Mouse (Mus musculus) urinary bladder, postnatal 25 days (tissue): ENCODE measurements around the gene Gm21987.

Source experiments
- DNase-seq: peaks from one replicate; pipeline ENCODE4 v3.0.0; 2022; ENCODE audit warnings: low spot score

The Gm21987 gene

DNA sequence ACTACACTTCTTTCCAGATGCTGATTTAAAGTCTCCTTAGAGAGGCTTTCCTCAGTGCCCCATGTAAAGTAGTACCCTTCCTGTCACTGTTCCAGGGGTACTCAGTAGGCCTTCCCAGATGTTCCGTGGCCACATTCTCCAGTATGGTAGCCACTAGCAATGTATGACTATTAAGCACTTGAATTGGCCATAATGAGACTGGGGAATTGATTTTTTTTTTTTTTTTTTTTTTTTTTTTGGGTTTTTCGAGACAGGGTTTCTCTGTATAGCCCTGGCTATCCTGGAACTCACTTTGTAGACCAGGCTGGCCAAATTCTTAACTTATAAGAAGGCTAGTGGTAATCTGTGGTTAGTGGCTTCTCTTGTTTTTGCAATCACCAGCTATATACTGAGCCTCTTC lies 3.0 kb downstream of the Gm21987 start:
- no peak for DNase-seq

DNA sequence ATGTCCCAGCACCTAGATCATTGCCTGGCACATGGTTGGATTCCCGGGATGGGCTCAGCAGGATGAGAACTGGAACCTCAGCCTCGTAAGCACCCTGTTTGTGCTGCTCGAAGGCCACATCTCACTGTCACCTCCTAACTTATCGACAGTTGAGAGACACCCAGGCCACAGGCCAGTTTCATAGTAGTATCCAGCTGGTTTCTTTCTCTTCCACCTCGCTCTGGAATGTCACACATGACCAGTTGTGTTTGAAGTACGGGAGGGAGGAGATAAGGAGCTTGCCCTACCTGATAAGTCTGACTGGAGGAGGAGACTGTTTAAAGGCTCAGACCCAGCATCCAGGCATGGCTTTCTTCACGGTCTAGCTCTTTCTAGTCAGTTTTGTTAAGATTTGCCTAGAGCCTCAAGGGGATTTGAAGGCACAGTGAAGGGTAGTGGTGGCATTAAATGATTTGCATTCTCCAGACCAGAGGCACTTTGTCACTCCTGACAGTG lies 3.6 kb downstream of the Gm21987 start:
- no peak for DNase-seq

DNA sequence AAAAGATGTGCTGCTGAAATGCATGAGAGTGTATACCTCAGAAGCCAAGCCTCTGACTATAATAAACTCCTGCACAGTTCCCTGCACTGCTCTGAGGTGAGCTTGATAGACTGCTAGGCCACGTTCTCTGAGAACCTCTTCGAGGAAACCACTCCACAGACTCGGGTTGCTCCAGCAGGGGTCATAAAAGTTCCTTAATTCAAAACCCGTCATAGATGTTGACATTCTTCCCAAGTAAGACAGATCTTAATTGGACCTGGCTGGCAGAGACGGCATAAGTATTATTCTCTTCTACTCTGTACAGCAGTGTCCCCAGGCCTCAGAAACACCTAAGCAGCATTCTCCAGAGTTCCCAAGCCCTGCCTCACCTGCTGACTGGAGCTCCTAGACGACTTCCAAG lies 4.1 kb downstream of the Gm21987 start:
- no peak for DNase-seq

DNA sequence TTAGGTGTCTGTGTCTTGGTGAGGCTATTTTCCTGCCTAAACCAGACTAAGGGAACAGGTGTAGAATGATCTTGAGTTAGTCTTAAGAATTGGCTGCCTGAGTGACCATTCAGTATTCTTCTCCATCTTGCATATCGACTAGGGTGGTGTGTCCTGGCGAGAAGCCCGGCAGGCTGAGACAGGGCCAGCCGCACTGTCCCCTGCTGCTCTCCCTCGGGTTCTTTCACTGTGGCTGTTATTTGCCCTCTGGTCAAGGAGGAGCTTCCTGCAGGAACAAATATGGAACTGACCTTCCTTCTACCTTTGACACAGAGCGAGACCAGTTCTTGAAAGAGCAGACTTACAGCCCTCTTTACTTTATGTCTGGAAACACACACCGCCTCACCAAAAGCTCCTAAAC lies 5.2 kb downstream of the Gm21987 start:
- no peak for DNase-seq

DNA sequence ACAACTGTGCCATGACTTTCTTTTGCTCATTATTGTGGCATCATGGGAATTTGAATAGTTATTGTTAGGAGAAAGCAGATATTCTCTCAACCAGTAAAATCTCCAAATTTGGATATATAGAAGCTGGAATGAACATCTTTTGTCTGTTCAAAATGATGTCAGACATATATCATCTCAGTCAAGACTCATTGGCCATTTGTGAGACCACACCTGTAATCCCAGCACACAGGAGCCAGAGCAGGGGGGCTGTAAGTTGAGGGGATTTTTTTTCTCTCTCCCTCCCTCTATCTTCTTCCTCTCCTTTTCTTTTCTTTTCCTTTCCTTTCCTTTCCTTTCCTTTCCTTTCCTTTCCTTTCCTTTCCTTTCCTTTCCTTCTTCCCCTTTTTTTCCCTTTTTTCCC lies 6.0 kb downstream of the Gm21987 start:
- DNase-seq = no peak

DNA sequence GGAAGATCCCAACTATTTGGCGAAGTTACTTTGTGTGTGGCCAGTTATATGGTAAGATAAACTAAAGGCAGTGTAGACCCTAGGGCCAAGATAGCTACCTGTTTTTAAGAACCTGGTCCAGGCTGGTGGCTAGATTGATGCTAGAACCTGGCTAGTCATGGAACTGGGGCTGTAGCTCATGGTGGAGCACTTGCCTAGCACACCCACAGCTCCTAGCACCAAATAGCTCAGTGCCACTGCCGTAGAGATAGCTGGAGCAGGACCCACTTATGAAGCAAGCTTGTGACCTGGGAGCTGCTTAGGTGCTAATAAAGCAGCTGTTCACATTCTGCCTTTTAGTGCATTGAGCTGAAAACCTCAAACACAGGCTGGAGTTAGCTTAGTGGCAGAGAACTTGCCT lies 6.8 kb downstream of the Gm21987 start:
- no peak for DNase-seq

DNA sequence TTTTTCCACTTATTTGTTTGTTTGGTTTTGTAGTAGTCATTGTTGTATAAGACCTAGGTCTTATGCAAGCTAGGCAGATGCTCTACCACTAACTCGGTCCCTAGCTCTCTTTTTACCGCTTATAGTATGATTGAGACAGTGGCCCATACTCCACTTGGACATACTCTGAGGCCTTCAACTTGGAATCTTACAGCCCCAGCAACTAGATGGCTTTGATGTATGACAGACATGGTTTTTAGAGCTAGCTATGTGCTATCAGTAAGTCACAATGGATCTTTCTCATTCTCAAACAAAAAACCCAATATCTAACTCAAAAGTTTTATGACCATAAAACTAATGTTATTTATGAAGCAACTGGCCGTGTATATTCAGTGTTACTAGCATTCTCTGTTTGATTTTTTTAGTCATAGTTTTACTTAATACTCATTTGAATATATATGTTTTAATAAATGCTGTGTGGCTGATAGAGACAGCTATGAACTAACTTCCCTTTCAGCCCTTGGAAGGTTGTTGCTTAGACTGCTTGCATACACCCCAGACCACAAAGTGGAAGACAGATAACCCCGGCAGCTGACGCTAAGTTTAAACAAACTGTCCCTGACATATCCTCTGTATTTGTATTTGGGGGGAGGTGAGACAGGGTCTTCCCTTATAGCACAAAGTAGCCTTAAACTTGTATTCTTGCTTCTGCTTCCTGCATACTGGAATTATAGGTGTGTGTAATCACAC lies 7.5 kb downstream of the Gm21987 start:
- no peak for DNase-seq

DNA sequence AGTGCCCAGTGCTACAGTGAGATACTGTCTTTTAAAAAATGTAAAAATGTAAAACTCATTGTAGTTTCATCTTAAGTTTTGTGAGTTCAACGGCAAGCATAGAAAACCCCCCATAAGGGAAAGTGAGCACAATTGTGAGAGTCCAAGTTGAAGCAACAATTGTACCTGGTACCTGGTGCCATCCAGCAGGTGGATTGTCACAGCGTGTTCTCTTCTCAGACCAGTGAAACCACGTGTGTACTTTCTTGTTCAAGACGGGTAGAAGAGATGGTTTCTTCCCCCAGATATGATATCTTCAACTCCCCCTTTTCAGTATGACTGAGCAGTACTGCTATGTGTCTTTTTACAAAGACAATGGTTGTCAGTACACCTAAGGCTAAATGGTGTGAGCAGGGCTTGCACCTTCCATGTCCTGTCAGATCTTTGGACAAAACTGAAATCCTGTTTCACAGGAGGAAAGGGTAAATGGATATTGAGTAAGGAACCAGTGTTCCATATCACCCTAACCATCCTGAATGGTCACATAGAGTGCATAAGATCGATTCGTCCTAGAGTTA lies 11.5 kb downstream of the Gm21987 start:
- DNase-seq = no peak

DNA sequence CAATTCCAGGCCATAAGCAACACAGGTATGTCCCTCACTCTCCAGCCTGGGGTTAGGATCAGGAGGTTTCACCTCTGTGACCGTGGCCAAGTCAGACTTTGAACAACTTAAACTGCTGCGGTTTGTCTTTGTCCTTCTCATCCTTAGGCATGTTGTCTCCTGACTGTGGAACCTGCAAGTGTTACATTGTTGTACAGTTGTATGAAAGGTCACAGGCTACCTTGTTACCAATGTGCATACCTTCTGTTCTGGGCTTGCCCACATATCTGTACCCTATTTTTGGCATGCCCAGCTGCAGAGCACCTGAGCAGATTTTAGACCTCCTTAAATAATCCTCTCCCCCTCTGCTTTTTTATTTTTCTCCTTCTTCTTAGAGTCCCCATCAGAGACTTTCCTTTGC lies 12.4 kb downstream of the Gm21987 start:
- no peak for DNase-seq

DNA sequence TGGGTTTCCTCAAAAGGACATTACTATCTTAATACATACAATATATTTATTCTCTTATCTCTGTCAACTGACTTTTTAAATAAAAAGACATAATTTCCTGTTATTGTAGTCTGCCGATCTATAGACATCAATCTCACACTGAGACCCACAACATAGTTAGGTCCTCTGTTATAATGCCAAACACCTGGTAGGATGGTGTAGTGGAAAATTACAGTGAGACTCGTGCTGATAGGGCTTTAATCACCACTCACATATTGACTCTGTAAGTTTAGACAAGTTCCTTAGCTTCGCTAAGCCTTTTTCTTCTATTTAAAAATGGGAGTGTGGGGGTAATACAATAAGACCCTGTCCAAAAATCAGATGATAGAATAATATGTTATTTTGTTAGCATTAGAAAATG lies 13.0 kb downstream of the Gm21987 start:
- DNase-seq = no peak

DNA sequence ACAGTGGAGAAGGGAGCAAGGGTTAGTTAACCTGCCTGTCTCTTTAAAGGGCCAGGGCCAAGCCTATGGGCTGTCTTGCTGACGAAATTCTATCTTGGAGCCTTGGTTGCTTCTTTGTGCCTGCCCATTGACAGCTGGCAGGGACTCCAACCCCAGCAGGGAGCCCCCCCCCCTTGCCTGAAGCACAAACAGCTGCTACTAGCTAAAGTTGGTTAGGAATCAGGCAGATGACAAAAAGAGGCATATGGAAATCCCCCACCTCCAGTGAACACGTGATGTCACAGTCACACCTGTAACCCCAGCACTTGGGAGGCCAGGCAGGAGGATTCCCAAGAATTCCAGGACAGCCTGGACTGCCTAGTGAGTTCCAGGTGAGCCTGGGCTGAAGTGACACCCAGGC lies 13.5 kb downstream of the Gm21987 start:
- DNase-seq = no peak

DNA sequence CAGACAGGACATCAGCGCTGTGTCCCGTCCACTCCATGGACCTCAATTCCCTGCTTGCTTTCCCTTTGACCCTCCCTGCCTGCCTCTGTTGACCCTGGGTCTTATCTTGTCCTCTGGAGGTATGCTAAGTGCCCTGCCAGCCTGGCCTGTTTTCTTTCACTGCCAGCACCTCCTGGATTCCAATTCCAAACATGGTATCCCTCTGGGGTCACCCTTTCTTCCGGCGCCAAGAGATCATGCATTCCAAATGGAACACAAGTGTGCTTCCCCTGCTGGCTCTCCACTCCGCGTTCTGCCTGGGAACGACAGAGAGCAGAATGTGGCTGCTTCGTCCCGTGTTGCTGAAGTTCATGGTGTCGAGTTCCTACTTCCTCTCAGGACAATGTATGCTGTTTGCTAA lies 15.1 kb downstream of the Gm21987 start, which contains the start of gene Popdc2:
Gene Popdc2, plus strand, starts transcription at position 277 of the 400 bp plus-strand sequence.
- DNase-seq = no peak

DNA sequence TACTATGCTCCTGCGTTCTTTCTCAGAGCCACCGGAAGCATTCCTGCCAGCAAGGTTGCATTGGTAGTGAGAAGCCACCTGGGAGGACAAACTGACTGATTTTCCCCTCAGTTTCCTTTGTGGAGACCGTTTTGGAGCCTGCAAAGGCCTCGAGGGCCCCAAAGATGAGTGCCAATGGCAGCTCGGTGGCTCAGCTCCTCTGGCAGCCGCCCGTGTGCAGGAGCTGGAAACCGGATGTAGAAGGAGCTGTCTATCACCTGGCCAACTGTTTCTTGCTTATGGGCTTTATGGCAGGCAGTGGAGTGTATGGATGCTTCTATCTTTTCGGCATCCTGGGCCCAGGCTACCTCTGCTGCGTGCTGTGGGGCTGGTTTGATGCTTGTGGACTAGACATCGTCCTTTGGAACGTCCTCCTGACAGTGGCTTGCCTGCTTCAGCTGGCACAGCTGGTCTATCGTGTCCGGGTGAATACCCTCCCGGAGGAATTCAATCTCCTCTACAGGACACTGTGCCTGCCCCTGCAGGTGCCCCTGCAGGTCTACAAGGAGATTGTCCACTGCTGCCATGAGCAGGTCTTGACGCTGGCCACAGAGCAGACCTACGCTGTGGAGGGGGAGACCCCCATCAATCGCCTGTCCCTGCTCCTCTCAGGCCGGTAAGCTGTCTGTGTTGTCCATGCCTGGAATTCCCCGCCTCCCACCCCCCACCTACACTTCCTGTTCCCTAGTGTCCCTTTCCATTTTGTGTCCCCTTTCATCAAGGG lies 15.8 kb downstream of the Gm21987 start:
- no peak for DNase-seq

DNA sequence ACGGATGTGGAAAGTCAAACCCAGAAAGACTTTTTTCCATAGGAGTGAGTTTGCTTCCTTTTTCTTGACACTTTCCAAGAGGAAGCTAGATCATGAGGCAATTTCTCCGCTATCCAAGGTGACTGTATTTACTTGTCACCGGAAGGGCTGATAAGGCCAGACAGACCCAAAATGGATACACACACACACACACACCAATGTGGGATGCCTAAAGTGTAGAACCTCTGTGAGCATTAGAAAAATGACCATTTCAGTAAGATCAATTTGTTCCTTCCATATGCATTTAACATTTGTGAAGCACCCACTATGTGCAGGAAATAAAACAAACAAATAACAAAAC lies 16.4 kb downstream of the Gm21987 start:
- no peak for DNase-seq

DNA sequence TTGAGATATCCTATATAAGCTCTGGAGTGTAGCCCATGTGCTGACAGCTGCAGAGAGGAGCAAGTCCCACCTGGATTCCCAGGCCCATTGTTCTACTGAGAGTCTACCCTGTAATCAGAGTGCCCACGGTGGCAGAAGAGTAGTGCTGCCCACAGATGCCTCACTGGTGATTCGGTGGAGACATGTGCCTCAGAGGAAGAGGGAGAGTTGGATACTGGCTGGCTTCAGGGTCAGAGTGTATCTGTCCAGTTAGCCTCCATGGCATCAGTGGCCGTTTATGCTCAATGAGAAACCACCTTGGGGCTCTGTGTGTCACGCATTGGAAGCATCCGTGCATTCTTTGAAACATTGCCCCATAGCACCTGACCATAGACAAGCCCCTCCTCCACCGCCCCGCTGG lies 16.8 kb downstream of the Gm21987 start:
- no peak for DNase-seq

DNA sequence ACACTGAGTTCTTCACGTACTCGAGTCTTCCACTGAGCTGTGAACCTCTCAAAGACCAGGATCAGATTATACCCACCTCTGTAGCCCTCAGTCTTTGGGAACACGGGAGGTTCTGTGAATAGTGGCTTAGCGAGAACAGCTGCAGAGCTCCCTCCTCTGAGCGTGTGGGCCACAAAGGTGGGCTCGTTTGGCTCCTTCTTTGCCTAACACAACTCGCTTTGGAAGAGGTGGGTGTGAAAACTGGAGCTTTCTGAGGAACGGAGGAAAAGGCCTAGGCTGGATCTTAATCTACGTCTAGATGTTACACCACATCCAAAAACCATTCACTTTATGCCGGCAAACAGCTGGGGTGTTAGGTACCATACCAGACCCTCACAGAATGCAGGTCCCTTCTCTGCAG lies 18.6 kb downstream of the Gm21987 start:
- no peak for DNase-seq

DNA sequence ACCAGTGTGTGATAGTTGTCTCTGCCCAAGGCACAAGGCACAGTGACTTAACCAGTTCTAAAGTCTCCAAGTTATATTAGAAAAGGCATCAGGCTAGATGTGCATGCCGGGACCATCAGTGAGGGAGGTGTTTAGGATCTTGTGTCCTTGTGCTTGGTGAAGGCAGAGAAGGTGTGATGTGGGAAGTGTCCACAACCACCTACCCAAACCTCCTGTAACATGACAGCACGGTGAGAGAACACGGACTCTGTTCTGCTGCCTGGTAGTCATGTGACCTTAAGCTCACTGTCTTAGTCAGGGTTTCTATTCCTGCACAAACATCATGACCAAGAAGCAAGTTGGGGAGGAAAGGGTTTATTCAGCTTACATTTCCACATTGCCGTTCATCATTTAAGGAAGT lies 19.4 kb downstream of the Gm21987 start:
- DNase-seq = no peak

DNA sequence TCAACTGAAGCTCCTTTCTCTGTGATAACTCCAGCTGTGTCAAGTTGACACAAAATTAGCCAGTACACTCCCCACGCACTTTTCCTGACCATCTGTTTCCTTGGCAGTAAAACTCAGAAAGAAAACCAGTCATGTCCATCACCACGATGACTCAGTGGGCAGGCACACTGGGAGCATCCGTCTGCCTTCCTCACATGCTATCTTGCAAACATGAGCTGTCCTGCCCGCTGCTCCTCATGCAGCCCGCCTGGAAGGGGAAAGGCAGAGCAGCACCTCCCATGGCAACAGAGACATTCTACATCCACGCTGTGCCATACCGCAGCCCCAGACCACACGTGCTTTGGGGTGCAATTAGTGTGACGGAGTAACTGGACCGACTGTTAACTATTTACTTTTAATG lies 21.5 kb downstream of the Gm21987 start:
- DNase-seq = no peak

DNA sequence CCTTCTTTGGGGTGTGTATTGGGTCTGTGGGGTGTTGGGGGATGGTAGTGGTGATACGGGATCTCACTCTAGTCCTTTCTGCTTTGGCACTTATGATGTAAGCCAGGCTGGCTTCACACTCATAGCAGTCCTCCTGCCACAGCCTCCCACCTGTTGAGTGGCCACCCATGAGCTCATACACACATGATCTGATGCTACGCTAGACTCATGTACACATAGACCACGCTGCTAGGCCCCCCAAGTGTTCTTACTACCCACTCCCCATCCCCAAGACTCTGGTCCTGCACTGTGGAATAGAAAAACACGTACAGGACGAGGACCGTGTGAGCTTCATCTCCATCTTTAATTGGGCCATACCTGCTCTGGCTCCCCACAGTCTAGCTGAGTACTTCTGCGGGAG lies 22.2 kb downstream of the Gm21987 start:
- DNase-seq = no peak

DNA sequence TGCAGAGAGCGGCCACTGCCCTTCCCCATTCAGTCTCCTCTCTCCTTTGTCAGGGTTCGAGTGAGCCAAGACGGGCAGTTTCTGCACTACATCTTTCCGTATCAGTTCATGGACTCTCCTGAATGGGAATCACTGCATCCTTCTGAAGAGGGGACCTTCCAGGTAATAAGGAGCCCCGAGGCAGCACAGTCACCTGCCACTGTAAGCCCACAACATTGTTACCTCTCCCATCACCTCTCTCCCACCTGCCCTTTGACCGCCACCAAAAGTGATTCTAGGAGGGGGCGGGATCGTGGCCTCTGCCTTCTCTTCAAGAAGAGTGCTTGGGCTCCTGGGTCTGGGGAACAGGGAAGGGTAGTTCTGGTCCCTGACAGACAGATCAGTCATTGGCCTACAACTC lies 22.6 kb downstream of the Gm21987 start:
- DNase-seq = no peak

DNA sequence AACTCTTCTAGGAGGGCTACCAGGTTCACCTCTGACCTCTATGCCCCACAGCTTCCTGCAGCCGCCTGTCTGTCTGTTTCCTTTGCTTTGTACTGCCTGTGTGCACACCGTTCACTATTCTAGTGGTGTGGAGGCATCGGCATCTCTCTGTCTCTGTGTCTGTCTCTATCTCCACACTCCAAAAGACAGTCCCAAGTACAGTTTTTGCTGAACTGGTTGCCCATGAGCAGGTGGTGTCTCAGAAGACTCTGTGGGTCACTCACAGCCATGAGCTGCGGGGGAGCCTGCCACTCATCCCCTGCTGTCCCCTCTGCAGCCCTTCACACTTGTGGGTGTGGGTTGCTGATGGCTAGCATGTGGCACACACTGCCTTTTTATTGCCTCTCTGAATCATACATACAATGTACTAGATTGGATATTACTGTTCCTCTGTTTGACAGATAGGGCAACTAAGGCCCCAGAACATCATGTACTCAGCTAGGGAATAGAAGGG lies 23.2 kb downstream of the Gm21987 start:
- DNase-seq = no peak

DNA sequence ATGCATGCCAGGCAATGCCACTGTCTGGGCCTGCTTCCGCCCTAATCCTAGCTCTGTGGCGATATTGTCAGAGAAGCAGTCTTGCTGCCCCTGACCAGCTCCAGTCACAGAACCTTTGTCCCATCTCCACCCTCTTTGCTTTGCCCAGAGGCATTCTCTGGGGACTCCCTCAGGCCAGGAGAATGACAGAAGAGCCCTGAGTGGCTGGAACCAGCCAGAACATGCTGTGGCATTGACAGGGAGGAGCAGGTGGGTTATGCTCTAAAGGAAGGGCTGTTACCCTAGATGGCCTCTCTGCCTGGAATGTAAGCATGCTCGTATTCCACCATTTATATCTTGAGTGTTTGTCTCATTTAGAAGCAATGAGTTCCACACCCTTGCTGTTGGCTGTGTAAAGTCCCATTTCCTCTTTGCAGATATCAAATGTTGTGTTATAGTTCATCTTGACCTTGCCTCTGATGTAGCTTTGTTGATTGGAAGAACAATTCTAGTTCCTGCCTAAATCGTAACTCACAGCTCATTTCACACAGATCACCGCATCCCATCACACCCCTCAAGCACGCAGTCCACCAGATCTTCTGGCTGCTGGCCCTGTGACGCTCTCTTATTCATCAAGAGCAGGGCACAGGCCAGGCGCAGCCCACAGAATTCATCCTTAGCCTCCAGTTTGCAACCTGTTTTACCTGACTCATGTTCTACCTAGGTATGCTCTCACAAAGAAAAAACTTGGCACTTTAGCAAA lies 24.0 kb downstream of the Gm21987 start:
- DNase-seq = no peak
